Mouse (Mus musculus): ENCODE data around the gene Slc39a11. TPM values are rescaled to one million over a fixed set of nuclear protein-coding genes. Genes with fewer than 3 reads are reported as not detected.

Slc39a11 gene
- polyA plus RNA-seq, 1 experiment, result 10.4 TPM

GRCm38 (mm10) chr11:113500631-113501305 lies 149.1 kb downstream of the Slc39a11 start:
- no peak for TF ChIP-seq GATA1 (IDR thresholded peaks at IDR 0.05; ENCODE audit: low read length)

- TF ChIP-seq GATA1 (IDR thresholded peaks at IDR 0.05; ENCODE audit: low read length), result no peak
Observed at GRCm38 (mm10) chr11:113498889-113499288, 151.0 kb downstream of the Slc39a11 start.

GRCm38 (mm10) chr11:113494021-113494546 lies 155.8 kb downstream of the Slc39a11 start:
- TF ChIP-seq GATA1 (IDR thresholded peaks at IDR 0.05; ENCODE audit: low read length), result no peak

- no peak for TF ChIP-seq GATA1 (IDR thresholded peaks at IDR 0.05; ENCODE audit: low read length)
Observed at GRCm38 (mm10) chr11:113490530-113491520, 159.1 kb downstream of the Slc39a11 start.

- TF ChIP-seq GATA1 (IDR thresholded peaks at IDR 0.05; ENCODE audit: low read length), result no peak
Observed at GRCm38 (mm10) chr11:113487603-113488335, 162.1 kb downstream of the Slc39a11 start.

GRCm38 (mm10) chr11:113484037-113484436 lies 165.8 kb downstream of the Slc39a11 start:
- TF ChIP-seq GATA1 (IDR thresholded peaks at IDR 0.05; ENCODE audit: low read length), result no peak

- no peak for TF ChIP-seq GATA1 (IDR thresholded peaks at IDR 0.05; ENCODE audit: low read length)
Observed at GRCm38 (mm10) chr11:113477550-113477949, 172.3 kb downstream of the Slc39a11 start.

GRCm38 (mm10) chr11:113476720-113477119 lies 173.2 kb downstream of the Slc39a11 start:
- TF ChIP-seq GATA1 (IDR thresholded peaks at IDR 0.05; ENCODE audit: low read length), result no peak

GRCm38 (mm10) chr11:113475491-113475890 lies 174.4 kb downstream of the Slc39a11 start:
- no peak for TF ChIP-seq GATA1 (IDR thresholded peaks at IDR 0.05; ENCODE audit: low read length)

GRCm38 (mm10) chr11:113473998-113474534 lies 175.8 kb downstream of the Slc39a11 start:
- TF ChIP-seq GATA1 (IDR thresholded peaks at IDR 0.05; ENCODE audit: low read length), result no peak

GRCm38 (mm10) chr11:113471936-113472335 lies 177.9 kb downstream of the Slc39a11 start:
- TF ChIP-seq GATA1 (IDR thresholded peaks at IDR 0.05; ENCODE audit: low read length), result no peak

- TF ChIP-seq GATA1 (IDR thresholded peaks at IDR 0.05; ENCODE audit: low read length), result no peak
Observed at GRCm38 (mm10) chr11:113469919-113470785, 179.7 kb downstream of the Slc39a11 start.

GRCm38 (mm10) chr11:113468016-113468415 lies 181.9 kb downstream of the Slc39a11 start:
- TF ChIP-seq GATA1 (IDR thresholded peaks at IDR 0.05; ENCODE audit: low read length), result no peak

- TF ChIP-seq GATA1 (IDR thresholded peaks at IDR 0.05; ENCODE audit: low read length), result no peak
Observed at GRCm38 (mm10) chr11:113467313-113467811, 182.5 kb downstream of the Slc39a11 start.
